In genomic region chr1:167104956-167105626, GRCm38 (mm10) we compare ENCODE assay signal across 16 mouse cellular contexts.
DNase-seq lines count a peak whose midpoint lies in the region; ATAC-seq and TF ChIP-seq lines count a peak whose summit lies in the region.
"Had no signal": no experiment of that assay in that cellular context is flagged by ENCODE, and none has a peak within 500 bp of the region (broad histone marks: within the 10 kb centered on the region; RNA-seq: fewer than 3 reads in every experiment).

No protein-coding gene starts in this region.

- no peak for DNase-seq in hindbrain, embryonic 10.5 days (ENCODE audit: low spot score)
- peak; percentile 65 for DNase-seq in brain, embryonic 14.5 days (ENCODE audit: low read depth)
- DNase-seq in midbrain, embryonic 14.5 days: peak; percentile 79
- DNase-seq in urinary bladder, postnatal 10 days (ENCODE audit: low spot score): no peak
- DNase-seq in urinary bladder, postnatal 4 days (ENCODE audit: low spot score in 2 of 2): no peak
- DNase-seq: adrenal gland, postnatal 25 days; B cell, adult 2 months; cerebellum, adult 8-10 months; gastrocnemius, postnatal 14 days; heart, adult 2 months; kidney, adult 8-10 months; kidney, postnatal 36 days; lung, adult 18-20 months; thymus, postnatal 36 days had no signal

- no peak overlapping the region for H3K4me2 ChIP-seq in hindbrain, embryonic 13.5 days
- H3K4me2 ChIP-seq in forebrain, embryonic 15.5 days (replicated peaks): no peak overlapping the region
- H3K4me2 ChIP-seq in midbrain, embryonic 14.5 days (ENCODE audit: low read length): no peak overlapping the region

- H3K27ac ChIP-seq in hindbrain, embryonic 10.5 days: peak overlapping the region; percentile 5; the same call in 1 of the 2 replicates
- H3K27ac ChIP-seq in hindbrain, embryonic 13.5 days: no peak overlapping the region
- H3K27ac ChIP-seq in forebrain, embryonic 15.5 days (replicated peaks): 0 out of 2 replicates have a peak overlapping the region, but pooled peaks have one; percentile 19
- H3K27ac ChIP-seq in midbrain, embryonic 14.5 days (replicated peaks; ENCODE audit: low read depth, low read length): peak overlapping the region; percentile 81
- H3K27ac ChIP-seq: heart, adult 2 months had no signal

- H3K9ac ChIP-seq in hindbrain, embryonic 13.5 days: no peak overlapping the region
- no peak overlapping the region for H3K9ac ChIP-seq in forebrain, embryonic 15.5 days (replicated peaks)
- H3K9ac ChIP-seq in midbrain, embryonic 14.5 days (replicated peaks; ENCODE audit: low read length): no peak overlapping the region

- H3K4me3 ChIP-seq in hindbrain, embryonic 10.5 days: no peak overlapping the region
- no peak overlapping the region for H3K4me3 ChIP-seq in hindbrain, embryonic 13.5 days
- no peak overlapping the region for H3K4me3 ChIP-seq in forebrain, embryonic 15.5 days
- no peak overlapping the region for H3K4me3 ChIP-seq in midbrain, embryonic 14.5 days (replicated peaks; ENCODE audit: low read depth, low read length)
- H3K4me3 ChIP-seq: heart, adult 2 months had no signal

- WGBS in hindbrain, embryonic 10.5 days: 43% methylated on average over 5 of the region's 5 CpGs
- WGBS in hindbrain, embryonic 13.5 days: 33% methylated on average over 5 of the region's 5 CpGs
- 32% methylated on average over 5 of the region's 5 CpGs for WGBS in forebrain, embryonic 15.5 days
- WGBS in midbrain, embryonic 14.5 days: 26% methylated on average over 5 of the region's 5 CpGs

- ATAC-seq in hindbrain, embryonic 13.5 days (ENCODE audit: low FRiP score): no peak
- peak; percentile 35; the same call in 1 of the 2 replicates for ATAC-seq in forebrain, embryonic 15.5 days (replicated peaks)
- peak; percentile 86 for ATAC-seq in midbrain, embryonic 14.5 days (ENCODE audit: low FRiP score, low TSS enrichment)

- no peak for TF ChIP-seq CTCF in brain, embryonic 14.5 days (IDR thresholded peaks at IDR 0.05; ENCODE audit: borderline replicate concordance, extremely low read depth, insufficient read depth, insufficient read length)

- peaks cover 13% of the 10 kb centered on the region for H3K4me1 ChIP-seq in hindbrain, embryonic 10.5 days (replicated peaks)
- H3K4me1 ChIP-seq in hindbrain, embryonic 13.5 days (replicated peaks): peaks cover 12% of the 10 kb centered on the region
- peaks cover 15% of the 10 kb centered on the region for H3K4me1 ChIP-seq in forebrain, embryonic 15.5 days
- H3K4me1 ChIP-seq in midbrain, embryonic 14.5 days (ENCODE audit: control insufficient read depth, insufficient read depth, low read length): peaks cover 17% of the 10 kb centered on the region

- H3K27me3 ChIP-seq in hindbrain, embryonic 10.5 days (ENCODE audit: insufficient read depth, poor library complexity, severe bottlenecking): no peaks in the 10 kb centered on the region
- H3K27me3 ChIP-seq in hindbrain, embryonic 13.5 days: no peaks in the 10 kb centered on the region
- no peaks in the 10 kb centered on the region for H3K27me3 ChIP-seq in forebrain, embryonic 15.5 days
- H3K27me3 ChIP-seq in midbrain, embryonic 14.5 days (ENCODE audit: control insufficient read depth, insufficient read depth, low read length): no peaks in the 10 kb centered on the region

- no peak for TF ChIP-seq POLR2A in brain, embryonic 14.5 days (IDR thresholded peaks at IDR 0.05; ENCODE audit: borderline replicate concordance, extremely low read depth, insufficient read depth, insufficient read length, poor library complexity, severe bottlenecking)

- no peaks in the 10 kb centered on the region for H3K36me3 ChIP-seq in hindbrain, embryonic 10.5 days
- no peaks in the 10 kb centered on the region for H3K36me3 ChIP-seq in hindbrain, embryonic 13.5 days
- no peaks in the 10 kb centered on the region for H3K36me3 ChIP-seq in forebrain, embryonic 15.5 days
- H3K36me3 ChIP-seq in midbrain, embryonic 14.5 days (ENCODE audit: control insufficient read depth, insufficient read depth, low read length): no peaks in the 10 kb centered on the region

- no peaks in the 10 kb centered on the region for H3K9me3 ChIP-seq in hindbrain, embryonic 10.5 days
- H3K9me3 ChIP-seq in hindbrain, embryonic 13.5 days: no peaks in the 10 kb centered on the region
- no peaks in the 10 kb centered on the region for H3K9me3 ChIP-seq in forebrain, embryonic 15.5 days
- no peaks in the 10 kb centered on the region for H3K9me3 ChIP-seq in midbrain, embryonic 14.5 days (ENCODE audit: control insufficient read depth, low read length)

Comparison
In these comparisons a context has a peak if more than half of its experiments do, and no peak if none do; other contexts are left out.
1. DNase-seq: peak in brain, embryonic 14.5 days (single experiment) and midbrain, embryonic 14.5 days (single experiment); none in hindbrain, embryonic 10.5 days (single experiment), urinary bladder, postnatal 10 days (single experiment) and urinary bladder, postnatal 4 days (0 of 2).